Mouse (Mus musculus) macrophage (primary cell): ENCODE measurements around the gene Akap5. TPM values are rescaled to one million over a fixed set of nuclear protein-coding genes. Genes with fewer than 3 reads are reported as not detected.

ENCODE experiments used
- H3K27ac ChIP-seq: fragments of 350-480 bp; formaldehyde crosslinking; 2 replicates; pipeline ENCODE4 v1.9.0; 2021
- H3K36me3 ChIP-seq: fragments of 350-480 bp; formaldehyde crosslinking; 2 replicates; pipeline ENCODE4 v1.9.0; 2021; ENCODE audit errors: inconsistent target
- H3K4me3 ChIP-seq: fragments of 350-480 bp; formaldehyde crosslinking; 2 replicates; pipeline ENCODE4 v1.9.0; 2021; ENCODE audit errors: inconsistent target
- H3K79me2 ChIP-seq: fragments of 350-480 bp; formaldehyde crosslinking; 2 replicates; pipeline ENCODE4 v1.9.0; 2021; ENCODE audit errors: inconsistent target
- WGBS: methylation state at CpG from one replicate; pipeline ENCODE4 v1.1.7; 2026; ENCODE audit warnings: inconsistent platforms; ENCODE audit not compliant: missing documents; 5-methylcytosine and 5-hydroxymethylcytosine counted together
- polyA plus RNA-seq: library from polyadenylated mRNA; stranded (reverse); fragments of 250-400 nt; gene quantifications from 3 replicates; pipeline ENCODE4 v1.2.4, GENCODE M21; 2018; ENCODE audit warnings: inconsistent platforms

Akap5 gene
- polyA plus RNA-seq, 1 experiment from 2014 or later, result 0.01 TPM

GRCm38 (mm10) chr12:76300367-76300766 is 24.3 kb upstream of the Akap5 start:
- Histone ChIP-seq H3K4me3 (no peak overlapping the region), H3K79me2 (no peaks in the 10 kb centered on the region), H3K36me3 (no peaks in the 10 kb centered on the region; the same call in 1 of the 2 replicates), H3K27ac (no peak overlapping the region)
- WGBS, result 97% methylated on average over 10 of the region's 10 CpGs

GRCm38 (mm10) chr12:76303474-76303873 is 21.2 kb upstream of the Akap5 start:
- Histone ChIP-seq H3K27ac (no peak overlapping the region), H3K4me3 (no peak overlapping the region), H3K79me2 (no peaks in the 10 kb centered on the region), H3K36me3 (no peaks in the 10 kb centered on the region; the same call in 1 of the 2 replicates)
- 93% methylated on average over 11 of the region's 11 CpGs for WGBS

- H3K36me3 ChIP-seq, result no peaks in the 10 kb centered on the region; the same call in 1 of the 2 replicates
Measured at GRCm38 (mm10) chr12:76304199-76304598, 20.5 kb upstream of the Akap5 start.

GRCm38 (mm10) chr12:76305107-76305506 is 19.6 kb upstream of the Akap5 start:
- no peaks in the 10 kb centered on the region; the same call in 1 of the 2 replicates for H3K36me3 ChIP-seq
- H3K79me2 ChIP-seq, result no peaks in the 10 kb centered on the region
- no peak overlapping the region for H3K4me3 ChIP-seq
- 89% methylated on average over 8 of the region's 8 CpGs for WGBS
- no peak overlapping the region for H3K27ac ChIP-seq

More at GRCm38 (mm10) chr12:76304199-76304598, 20.5 kb upstream of the Akap5 start:
- no peak overlapping the region for H3K4me3 ChIP-seq
- no peaks in the 10 kb centered on the region for H3K79me2 ChIP-seq
- no peak overlapping the region for H3K27ac ChIP-seq
- 94% methylated on average over 4 of the region's 4 CpGs for WGBS

GRCm38 (mm10) chr12:76306852-76307561 is 17.7 kb upstream of the Akap5 start:
- Histone ChIP-seq H3K79me2 (no peaks in the 10 kb centered on the region), H3K27ac (no peak overlapping the region), H3K4me3 (no peak overlapping the region), H3K36me3 (no peaks in the 10 kb centered on the region; the same call in 1 of the 2 replicates)
- 97% methylated on average over 9 of the region's 9 CpGs for WGBS

GRCm38 (mm10) chr12:76307964-76308363 is 16.7 kb upstream of the Akap5 start:
- no peaks in the 10 kb centered on the region; the same call in 1 of the 2 replicates for H3K36me3 ChIP-seq
- H3K27ac ChIP-seq, result no peak overlapping the region
- H3K79me2 ChIP-seq, result no peaks in the 10 kb centered on the region
- H3K4me3 ChIP-seq, result no peak overlapping the region
- WGBS, result 89% methylated on average over 9 of the region's 9 CpGs

GRCm38 (mm10) chr12:76308436-76308835 is 16.3 kb upstream of the Akap5 start:
- Histone ChIP-seq H3K4me3 (no peak overlapping the region), H3K36me3 (no peaks in the 10 kb centered on the region; the same call in 1 of the 2 replicates), H3K79me2 (no peaks in the 10 kb centered on the region), H3K27ac (no peak overlapping the region)
- WGBS, result 96% methylated on average over 5 of the region's 5 CpGs

- Histone ChIP-seq H3K36me3 (no peaks in the 10 kb centered on the region), H3K27ac (no peak overlapping the region), H3K4me3 (no peak overlapping the region), H3K79me2 (no peaks in the 10 kb centered on the region)
- WGBS, result 67% methylated on average over 6 of the region's 6 CpGs
Measured at GRCm38 (mm10) chr12:76310007-76310406, 14.7 kb upstream of the Akap5 start.

- no peaks in the 10 kb centered on the region for H3K79me2 ChIP-seq
- H3K36me3 ChIP-seq, result no peaks in the 10 kb centered on the region
- H3K27ac ChIP-seq, result no peak overlapping the region
- 97% methylated on average over 6 of the region's 6 CpGs for WGBS
- no peak overlapping the region for H3K4me3 ChIP-seq
Measured at GRCm38 (mm10) chr12:76310633-76311032, 14.1 kb upstream of the Akap5 start.

GRCm38 (mm10) chr12:76311227-76311626 is 13.5 kb upstream of the Akap5 start:
- H3K4me3 ChIP-seq, result no peak overlapping the region
- H3K27ac ChIP-seq, result no peak overlapping the region
- no peaks in the 10 kb centered on the region for H3K36me3 ChIP-seq
- H3K79me2 ChIP-seq, result no peaks in the 10 kb centered on the region
- WGBS, result 96% methylated on average over 9 of the region's 9 CpGs

GRCm38 (mm10) chr12:76311951-76312350 is 12.7 kb upstream of the Akap5 start:
- H3K27ac ChIP-seq, result no peak overlapping the region
- 85% methylated on average over 8 of the region's 8 CpGs for WGBS
- no peaks in the 10 kb centered on the region for H3K36me3 ChIP-seq
- no peaks in the 10 kb centered on the region for H3K79me2 ChIP-seq
- H3K4me3 ChIP-seq, result no peak overlapping the region

GRCm38 (mm10) chr12:76318282-76319212 is 6.1 kb upstream of the Akap5 start:
- peak overlapping the region; percentile 85 for H3K27ac ChIP-seq
- H3K36me3 ChIP-seq, result no peaks in the 10 kb centered on the region
- no peaks in the 10 kb centered on the region for H3K79me2 ChIP-seq
- 2% methylated on average over 9 of the region's 9 CpGs for WGBS
- H3K4me3 ChIP-seq, result no peak overlapping the region; the same call in 1 of the 2 replicates

- Histone ChIP-seq H3K27ac (no peak overlapping the region), H3K79me2 (no peaks in the 10 kb centered on the region), H3K36me3 (no peaks in the 10 kb centered on the region), H3K4me3 (no peak overlapping the region)
- 96% methylated on average over 23 of the region's 23 CpGs for WGBS
Measured at GRCm38 (mm10) chr12:76326437-76327220, 1.9 kb downstream of the Akap5 start.
